Mouse (Mus musculus) ES-Bruce4 (cell line): ENCODE results near the gene Gdf7. TPM values are rescaled to one million over a fixed set of nuclear protein-coding genes. Genes with fewer than 3 reads are reported as not detected.

Source experiments
- H3K27ac ChIP-seq: 2 replicates; pipeline ENCODE4 v1.5.1; 2012; ENCODE audit warnings: low read length, inconsistent platforms; ENCODE audit not compliant: insufficient read depth
- H3K27me3 ChIP-seq: 2 replicates; pipeline ENCODE4 v1.6.1; 2012; ENCODE audit warnings: mild to moderate bottlenecking, low read length, inconsistent platforms; ENCODE audit not compliant: control insufficient read depth, poor library complexity, insufficient read depth, severe bottlenecking
- H3K36me3 ChIP-seq: 2 replicates; pipeline ENCODE4 v1.6.1; 2012; ENCODE audit warnings: inconsistent platforms, mild to moderate bottlenecking, low read length, moderate library complexity; ENCODE audit not compliant: control insufficient read depth, poor library complexity, insufficient read depth, severe bottlenecking
- H3K4me1 ChIP-seq: one replicate; pipeline ENCODE4 v1.8.1; 2011; ENCODE audit warnings: low read length; ENCODE audit not compliant: control insufficient read depth, insufficient read depth
- H3K4me3 ChIP-seq: 2 replicates; pipeline ENCODE4 v1.5.1; 2011; ENCODE audit warnings: low read depth, mild to moderate bottlenecking, low read length
- H3K9ac ChIP-seq: 2 replicates; pipeline ENCODE4 v1.6.1; 2012; ENCODE audit warnings: low read depth, mild to moderate bottlenecking, inconsistent platforms; ENCODE audit not compliant: poor library complexity, severe bottlenecking
- H3K9me3 ChIP-seq: replicated peaks from 2 replicates; pipeline ENCODE4 v1.6.1; 2012; ENCODE audit warnings: mild to moderate bottlenecking, low read length, inconsistent platforms; ENCODE audit not compliant: control insufficient read depth, poor library complexity, insufficient read depth, severe bottlenecking
- CTCF ChIP-seq: IDR thresholded peaks from one replicate; pipeline ENCODE4 v1.8.1; 2011; ENCODE audit warnings: low read depth, low read length
- EP300 ChIP-seq: IDR thresholded peaks from 2 replicates; pipeline ENCODE4 v1.6.1; 2011; ENCODE audit warnings: low read depth, low read length; ENCODE audit not compliant: insufficient read depth
- POLR2A ChIP-seq: IDR thresholded peaks from one replicate; pipeline ENCODE4 v1.8.1; 2011; ENCODE audit warnings: low read length; ENCODE audit not compliant: insufficient read depth
- polyA plus RNA-seq: library from polyadenylated mRNA; stranded (reverse); fragments of >200 nt; gene quantifications from 2 replicates; pipeline ENCODE4 v1.2.4, GENCODE M21; 2011; ENCODE audit warnings: low read depth; ENCODE audit not compliant: missing spikeins, insufficient read depth, insufficient read length

Gene Gdf7
- polyA plus RNA-seq, 1 experiment = not detected

GRCm38 (mm10) chr12:8325245-8325942, 23.6 kb upstream of the Gdf7 start:
- H3K36me3 ChIP-seq = peaks cover 13% of the 10 kb centered on the region
- no peak overlapping the region; the same call in 1 of the 2 replicates for H3K9ac ChIP-seq
- H3K9me3 ChIP-seq = no peaks in the 10 kb centered on the region
- H3K4me3 ChIP-seq = no peak overlapping the region
- no peak overlapping the region for H3K27ac ChIP-seq
- no peak for TF ChIP-seq POLR2A
- TF ChIP-seq CTCF = no peak
- no peak for TF ChIP-seq EP300
- no peaks in the 10 kb centered on the region for H3K27me3 ChIP-seq
- H3K4me1 ChIP-seq = peaks cover 2% of the 10 kb centered on the region

GRCm38 (mm10) chr12:8324086-8324485, 22.3 kb upstream of the Gdf7 start:
- Histone ChIP-seq H3K36me3 (peaks cover 13% of the 10 kb centered on the region), H3K4me1 (peaks cover 2% of the 10 kb centered on the region), H3K9ac (no peak overlapping the region), H3K4me3 (no peak overlapping the region; the same call in 1 of the 2 replicates), H3K9me3 (no peaks in the 10 kb centered on the region), H3K27me3 (no peaks in the 10 kb centered on the region), H3K27ac (no peak overlapping the region)
- TF ChIP-seq CTCF = no peak

DNA sequence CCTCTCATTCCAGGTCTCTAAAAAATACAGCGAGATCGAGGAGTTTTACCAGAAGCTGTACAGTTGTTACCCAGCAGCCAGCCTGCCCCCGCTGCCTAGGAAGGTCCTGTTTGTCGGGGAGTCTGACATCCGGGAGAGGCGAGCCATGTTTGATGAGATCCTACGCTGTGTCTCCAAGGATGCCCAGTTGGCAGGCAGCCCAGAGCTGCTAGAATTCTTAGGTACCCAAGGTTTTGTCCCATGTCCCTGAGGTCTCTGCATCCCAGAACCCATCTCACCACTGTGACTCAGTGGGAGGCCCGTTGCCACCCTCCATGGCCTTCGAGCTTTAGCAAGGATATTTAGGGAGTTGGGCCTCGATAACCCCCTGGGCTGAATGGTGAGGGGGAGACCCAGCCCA, 19.8 kb upstream of the Gdf7 start:
- Histone ChIP-seq H3K9me3 (no peaks in the 10 kb centered on the region), H3K4me3 (no peak overlapping the region), H3K27ac (no peak overlapping the region), H3K27me3 (no peaks in the 10 kb centered on the region), H3K36me3 (peaks cover 13% of the 10 kb centered on the region), H3K4me1 (peaks cover 2% of the 10 kb centered on the region), H3K9ac (no peak overlapping the region)
- no peak for TF ChIP-seq CTCF
- TF ChIP-seq EP300 = no peak
- no peak for TF ChIP-seq POLR2A

GRCm38 (mm10) chr12:8320084-8320713, 18.4 kb upstream of the Gdf7 start:
- H3K4me1 ChIP-seq = peaks cover 2% of the 10 kb centered on the region
- peak overlapping the region; percentile 58 for H3K4me3 ChIP-seq
- peaks cover 13% of the 10 kb centered on the region for H3K36me3 ChIP-seq
- H3K27me3 ChIP-seq = no peaks in the 10 kb centered on the region
- no peaks in the 10 kb centered on the region for H3K9me3 ChIP-seq
- no peak overlapping the region for H3K27ac ChIP-seq
- H3K9ac ChIP-seq = no peak overlapping the region
- TF ChIP-seq CTCF = peak; percentile 81
- no peak for TF ChIP-seq POLR2A

- no peak overlapping the region for H3K27ac ChIP-seq
- H3K9me3 ChIP-seq = no peaks in the 10 kb centered on the region
- H3K27me3 ChIP-seq = no peaks in the 10 kb centered on the region
- H3K36me3 ChIP-seq = peaks cover 6% of the 10 kb centered on the region
- no peak overlapping the region for H3K4me3 ChIP-seq
- no peak for TF ChIP-seq EP300
- TF ChIP-seq POLR2A = no peak
- TF ChIP-seq CTCF = no peak
- H3K4me1 ChIP-seq = peaks cover 2% of the 10 kb centered on the region
- no peak overlapping the region for H3K9ac ChIP-seq
Measured at GRCm38 (mm10) chr12:8316541-8316940, 14.8 kb upstream of the Gdf7 start.

DNA sequence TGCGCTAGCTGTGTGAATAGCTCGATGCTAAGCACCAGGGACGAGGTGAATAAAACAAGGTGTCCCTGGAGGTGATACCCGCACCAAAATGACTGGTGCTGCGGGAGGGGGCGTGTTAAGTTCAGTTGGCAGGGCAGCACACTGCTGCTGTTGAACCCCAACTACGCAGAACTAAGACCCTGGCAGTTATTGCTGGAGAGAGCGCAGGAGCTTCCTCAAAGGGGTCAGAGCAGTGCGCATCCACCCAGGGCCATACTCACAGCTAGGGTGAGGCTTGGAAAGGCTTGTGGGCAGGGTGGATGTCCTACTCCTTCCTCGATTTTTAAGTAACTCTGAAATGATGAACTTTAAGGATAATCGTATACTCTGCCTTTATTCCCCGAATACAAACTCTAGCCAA, 12.0 kb upstream of the Gdf7 start:
- H3K4me3 ChIP-seq = peak overlapping the region; percentile 83
- TF ChIP-seq CTCF = no peak
- no peak for TF ChIP-seq POLR2A
- TF ChIP-seq EP300 = no peak

More for the DNA sequence above, 12.0 kb upstream of the Gdf7 start:
- no peaks in the 10 kb centered on the region for H3K27me3 ChIP-seq
- no peaks in the 10 kb centered on the region for H3K9me3 ChIP-seq
- peaks cover 4% of the 10 kb centered on the region; the same call in 1 of the 2 replicates for H3K36me3 ChIP-seq
- H3K9ac ChIP-seq = peak overlapping the region; percentile 60
- H3K27ac ChIP-seq = no peak overlapping the region
- no peaks in the 10 kb centered on the region for H3K4me1 ChIP-seq
